Mouse (Mus musculus): ENCODE results near the gene Otud1. TPM values are rescaled to one million over a fixed set of nuclear protein-coding genes. Genes with fewer than 3 reads are reported as not detected.

The Otud1 gene
- polyA plus RNA-seq (2014; fragmentation: Nextera tagmentation; extraction: Ambion mirVana): 15.0 and 16.4 TPM in 2 replicates

DNA sequence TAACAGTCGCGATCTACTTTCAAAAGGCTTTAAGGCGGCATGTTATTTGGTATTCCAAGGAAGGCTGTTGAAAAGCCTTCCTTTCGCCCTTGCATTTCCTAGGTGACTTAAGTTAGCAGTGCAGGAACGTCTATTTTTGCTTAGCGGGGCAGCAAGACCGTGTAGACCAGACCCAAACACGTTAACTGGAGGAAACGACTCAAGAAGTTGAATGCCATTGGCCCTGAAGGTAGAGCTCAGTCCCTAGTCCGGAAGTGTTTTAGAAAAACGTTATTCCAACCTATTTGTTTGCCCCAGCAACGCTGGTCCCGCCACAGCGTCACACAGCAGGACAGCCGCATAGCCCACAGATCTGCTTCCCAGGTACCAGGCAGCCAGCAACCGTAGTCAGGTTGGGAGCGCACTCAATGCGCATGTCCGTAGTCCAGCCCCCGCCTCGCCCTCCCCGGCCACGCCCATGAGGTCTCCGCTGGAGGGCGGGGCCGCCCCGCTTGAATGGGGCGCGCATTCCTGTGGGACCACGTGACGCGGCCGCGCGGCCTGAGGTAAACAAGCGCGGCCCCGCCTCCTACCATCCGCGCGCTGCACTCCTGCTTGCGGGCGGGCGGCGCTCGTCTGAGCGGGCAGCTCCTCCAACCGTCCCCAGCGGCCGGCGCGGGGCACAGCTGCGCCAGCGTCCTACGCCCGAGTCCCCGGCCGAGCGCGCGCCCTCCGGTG lies at the start of gene Otud1:
TSS of gene Otud1 (plus strand) at position 595 of the 717 bp plus-strand sequence.
- WGBS: under 1% methylated on average over 61 of the region's 62 CpGs
- Histone ChIP-seq H3K4me3 (ENCODE audit: control insufficient read depth in 1 of 2, insufficient read depth in 1 of 2, low read depth in 1 of 2, low read length in 2 of 2) (peak within 1 kb of the TSS; percentile 95 to 96), H3K27me3 (ENCODE audit: control insufficient read depth, insufficient read depth, low read length) (no peaks in the 10 kb centered on the region), H3K4me1 (ENCODE audit: control insufficient read depth in 2 of 2, insufficient read depth in 2 of 2, low read length in 2 of 2) (no peaks in the 10 kb centered on the region), H3K4me2 (ENCODE audit: low read length) (peak within 1 kb of the TSS; percentile 79), H3K9me3 (ENCODE audit: control insufficient read depth, low read length) (no peaks in the 10 kb centered on the region), H3K27ac (replicated peaks in 1 of 2; ENCODE audit: control insufficient read depth in 1 of 2, insufficient read depth in 1 of 2, low read depth in 2 of 2, low read length in 2 of 2) (peak within 1 kb of the TSS; percentile 93 to 99), H3K9ac (ENCODE audit: low read length) (peak within 1 kb of the TSS; percentile 97), H3K36me3 (ENCODE audit: control insufficient read depth, insufficient read depth, low read length) (no peaks in the 10 kb centered on the region)
- ATAC-seq (ENCODE audit: insufficient number of reproducible peaks, insufficient read depth, low FRiP score, low read depth): peak; percentile 96

DNA sequence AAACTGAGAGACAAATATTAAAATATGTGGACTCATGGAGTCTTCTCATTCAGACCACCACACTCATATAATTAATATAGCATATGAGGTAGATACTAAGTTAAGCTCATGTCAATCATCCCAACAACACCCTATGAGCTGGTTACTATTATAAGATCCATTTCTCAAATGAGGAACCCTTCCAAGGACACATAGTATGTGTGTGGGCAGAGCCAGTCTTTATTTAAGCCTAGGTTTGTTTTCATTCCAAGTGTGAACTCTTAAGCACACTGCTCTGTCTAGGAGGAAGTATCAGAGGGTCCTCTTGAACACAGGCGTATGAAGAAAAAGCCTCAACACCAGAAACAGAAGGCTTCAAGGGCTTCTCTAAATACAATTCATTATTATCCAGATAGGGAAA lies 49.7 kb upstream of the Otud1 start:
- H3K9ac ChIP-seq (ENCODE audit: low read length): no peak overlapping the region
- H3K9me3 ChIP-seq (ENCODE audit: control insufficient read depth, low read length): no peaks in the 10 kb centered on the region
- 58% methylated on average over 1 of the region's 1 CpGs for WGBS
- H3K4me3 ChIP-seq (ENCODE audit: control insufficient read depth in 1 of 2, insufficient read depth in 1 of 2, low read depth in 1 of 2, low read length in 2 of 2): no peak overlapping the region
- ATAC-seq (ENCODE audit: insufficient number of reproducible peaks, insufficient read depth, low FRiP score, low read depth): no peak
- H3K36me3 ChIP-seq (ENCODE audit: control insufficient read depth, insufficient read depth, low read length): no peaks in the 10 kb centered on the region
- no peaks in the 10 kb centered on the region for H3K27me3 ChIP-seq (ENCODE audit: control insufficient read depth, insufficient read depth, low read length)
- H3K4me1 ChIP-seq (ENCODE audit: control insufficient read depth in 2 of 2, insufficient read depth in 2 of 2, low read length in 2 of 2): peaks cover 0 to 14% of the 10 kb centered on the region in 2 experiments; a peak in 1 of 4 replicates
- peak overlapping the region in 1 of 2 experiments; percentile 3; a peak in 2 of 4 replicates for H3K27ac ChIP-seq (replicated peaks in 1 of 2; ENCODE audit: control insufficient read depth in 1 of 2, insufficient read depth in 1 of 2, low read depth in 2 of 2, low read length in 2 of 2)
- no peak overlapping the region for H3K4me2 ChIP-seq (ENCODE audit: low read length)

DNA sequence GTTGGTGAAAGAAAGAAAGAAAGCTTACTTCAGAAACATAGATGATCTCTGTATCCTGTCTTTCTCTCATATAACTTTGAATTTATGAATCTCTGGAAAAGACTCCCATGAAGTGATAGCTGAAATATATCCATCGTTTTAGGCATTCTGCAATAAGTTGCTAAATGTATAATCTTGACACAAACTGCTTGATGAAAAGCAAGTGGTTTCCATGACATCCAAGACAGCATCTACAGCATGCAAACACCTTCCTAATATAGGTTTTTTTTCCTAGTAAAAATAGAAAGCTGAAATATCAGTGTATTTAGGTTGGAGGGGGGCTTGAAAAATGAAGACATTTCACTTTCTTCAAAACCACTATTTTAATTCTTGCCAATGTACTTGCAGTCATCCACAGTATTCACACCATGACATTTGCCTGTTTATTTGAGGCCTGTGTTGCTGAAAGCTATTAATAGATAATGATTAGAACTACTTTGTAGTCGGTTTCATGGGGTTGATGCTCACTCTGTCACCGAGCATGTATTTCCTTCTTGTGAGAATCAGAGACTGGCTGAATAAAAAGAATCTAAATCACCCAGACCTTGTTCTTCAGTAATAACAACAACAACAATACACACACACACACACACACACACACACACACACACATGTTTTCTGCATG lies 49.0 kb upstream of the Otud1 start:
- Histone ChIP-seq H3K9ac (ENCODE audit: low read length) (no peak overlapping the region), H3K4me1 (ENCODE audit: control insufficient read depth in 2 of 2, insufficient read depth in 2 of 2, low read length in 2 of 2) (peaks cover 0 to 14% of the 10 kb centered on the region in 2 experiments; a peak in 1 of 4 replicates), H3K27ac (replicated peaks in 1 of 2; ENCODE audit: control insufficient read depth in 1 of 2, insufficient read depth in 1 of 2, low read depth in 2 of 2, low read length in 2 of 2) (peak overlapping the region in 1 of 2 experiments; percentile 3; a peak in 2 of 4 replicates), H3K9me3 (ENCODE audit: control insufficient read depth, low read length) (no peaks in the 10 kb centered on the region), H3K4me3 (ENCODE audit: control insufficient read depth in 1 of 2, insufficient read depth in 1 of 2, low read depth in 1 of 2, low read length in 2 of 2) (no peak overlapping the region), H3K36me3 (ENCODE audit: control insufficient read depth, insufficient read depth, low read length) (no peaks in the 10 kb centered on the region), H3K27me3 (ENCODE audit: control insufficient read depth, insufficient read depth, low read length) (no peaks in the 10 kb centered on the region), H3K4me2 (ENCODE audit: low read length) (no peak overlapping the region)
- ATAC-seq (ENCODE audit: insufficient number of reproducible peaks, insufficient read depth, low FRiP score, low read depth): no peak
- 37% methylated on average over 3 of the region's 3 CpGs for WGBS

DNA sequence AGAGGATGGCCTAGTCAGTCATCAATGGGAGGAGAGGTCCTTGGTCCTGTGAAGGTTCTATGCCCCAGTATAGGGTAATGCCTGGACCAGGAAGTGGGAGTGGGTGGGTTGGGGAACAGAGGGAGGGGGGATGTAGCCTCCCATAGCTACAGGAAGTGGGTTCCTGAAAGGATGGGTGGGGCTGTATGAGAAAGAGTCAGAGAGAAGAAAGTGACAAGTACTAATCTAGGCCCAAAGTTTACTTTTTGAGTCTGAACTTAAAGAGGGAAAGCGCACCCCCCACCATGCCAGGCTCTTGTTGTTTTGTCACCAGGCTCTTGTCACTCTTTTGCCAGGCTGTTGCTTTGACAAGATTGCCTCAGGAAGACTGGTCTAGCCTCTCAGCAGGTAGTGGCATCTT lies 35.5 kb upstream of the Otud1 start:
- H3K4me2 ChIP-seq (ENCODE audit: low read length): no peak overlapping the region
- WGBS: 90% methylated on average over 1 of the region's 1 CpGs
- H3K27ac ChIP-seq (replicated peaks in 1 of 2; ENCODE audit: control insufficient read depth in 1 of 2, insufficient read depth in 1 of 2, low read depth in 2 of 2, low read length in 2 of 2): no peak overlapping the region
- H3K9me3 ChIP-seq (ENCODE audit: control insufficient read depth, low read length): no peaks in the 10 kb centered on the region
- H3K4me3 ChIP-seq (ENCODE audit: control insufficient read depth in 1 of 2, insufficient read depth in 1 of 2, low read depth in 1 of 2, low read length in 2 of 2): no peak overlapping the region
- no peak overlapping the region for H3K9ac ChIP-seq (ENCODE audit: low read length)
- H3K4me1 ChIP-seq (ENCODE audit: control insufficient read depth in 2 of 2, insufficient read depth in 2 of 2, low read length in 2 of 2): no peaks in the 10 kb centered on the region
- no peaks in the 10 kb centered on the region for H3K27me3 ChIP-seq (ENCODE audit: control insufficient read depth, insufficient read depth, low read length)
- no peaks in the 10 kb centered on the region for H3K36me3 ChIP-seq (ENCODE audit: control insufficient read depth, insufficient read depth, low read length)
- no peak for ATAC-seq (ENCODE audit: insufficient number of reproducible peaks, insufficient read depth, low FRiP score, low read depth)

DNA sequence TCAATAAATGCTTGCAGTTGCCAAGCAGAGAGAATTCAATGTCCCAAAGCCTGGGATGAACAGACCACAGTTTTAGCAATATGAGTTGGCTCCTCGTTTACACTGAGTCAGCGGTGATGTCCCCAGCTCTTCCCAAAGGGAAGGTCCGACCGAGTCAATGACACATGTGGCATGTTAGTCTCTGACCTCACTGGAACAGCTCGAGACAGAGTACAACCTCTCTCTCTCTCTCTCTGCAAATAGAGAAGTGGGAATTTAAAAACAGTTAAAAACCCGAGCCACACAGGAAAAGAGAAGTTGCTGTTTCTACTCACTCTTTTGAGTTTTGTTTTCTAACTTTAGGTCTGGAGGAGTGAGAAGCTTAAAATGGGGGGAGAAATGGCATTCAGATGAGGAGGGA lies 30.5 kb upstream of the Otud1 start:
- Histone ChIP-seq H3K9me3 (ENCODE audit: control insufficient read depth, low read length) (no peaks in the 10 kb centered on the region), H3K4me3 (ENCODE audit: control insufficient read depth in 1 of 2, insufficient read depth in 1 of 2, low read depth in 1 of 2, low read length in 2 of 2) (no peak overlapping the region), H3K4me2 (ENCODE audit: low read length) (no peak overlapping the region), H3K36me3 (ENCODE audit: control insufficient read depth, insufficient read depth, low read length) (no peaks in the 10 kb centered on the region), H3K27ac (replicated peaks in 1 of 2; ENCODE audit: control insufficient read depth in 1 of 2, insufficient read depth in 1 of 2, low read depth in 2 of 2, low read length in 2 of 2) (no peak overlapping the region), H3K27me3 (ENCODE audit: control insufficient read depth, insufficient read depth, low read length) (no peaks in the 10 kb centered on the region), H3K9ac (ENCODE audit: low read length) (no peak overlapping the region), H3K4me1 (ENCODE audit: control insufficient read depth in 2 of 2, insufficient read depth in 2 of 2, low read length in 2 of 2) (no peaks in the 10 kb centered on the region)
- ATAC-seq (ENCODE audit: insufficient number of reproducible peaks, insufficient read depth, low FRiP score, low read depth): no peak
- WGBS: 69% methylated on average over 6 of the region's 6 CpGs

DNA sequence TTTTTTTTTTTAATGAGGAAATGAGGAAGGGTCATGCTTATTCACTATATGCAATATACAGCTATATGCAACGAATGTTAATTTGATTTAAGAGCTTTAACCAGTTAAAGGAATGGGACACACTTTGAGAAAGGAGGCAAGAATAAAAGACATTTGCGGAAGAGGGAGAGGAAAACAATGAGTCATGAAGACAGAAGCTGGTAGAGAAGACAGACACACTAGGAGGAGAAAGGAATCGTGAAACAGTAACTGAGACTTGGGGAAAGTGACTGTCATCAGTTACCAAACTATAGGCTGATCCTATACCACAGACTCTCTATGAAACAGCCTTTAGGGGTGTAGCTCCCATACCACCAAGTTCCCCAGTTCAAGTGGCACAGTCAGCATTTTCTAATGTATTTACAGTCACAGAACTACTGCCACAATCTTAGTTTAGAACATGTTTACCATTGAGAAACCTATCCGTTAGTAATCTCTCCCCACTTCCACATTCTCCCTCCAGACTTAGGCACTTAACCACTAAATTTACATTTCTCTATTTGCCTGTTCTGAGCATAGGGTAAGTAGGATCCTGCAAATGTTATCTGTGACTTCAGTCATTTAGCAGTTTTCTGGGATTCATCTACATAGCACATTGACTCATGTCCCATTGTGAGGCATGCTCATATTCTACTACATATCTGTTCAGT lies 29.5 kb upstream of the Otud1 start:
- Histone ChIP-seq H3K4me2 (ENCODE audit: low read length) (no peak overlapping the region), H3K27ac (replicated peaks in 1 of 2; ENCODE audit: control insufficient read depth in 1 of 2, insufficient read depth in 1 of 2, low read depth in 2 of 2, low read length in 2 of 2) (no peak overlapping the region), H3K36me3 (ENCODE audit: control insufficient read depth, insufficient read depth, low read length) (no peaks in the 10 kb centered on the region), H3K9ac (ENCODE audit: low read length) (no peak overlapping the region), H3K9me3 (ENCODE audit: control insufficient read depth, low read length) (no peaks in the 10 kb centered on the region), H3K4me3 (ENCODE audit: control insufficient read depth in 1 of 2, insufficient read depth in 1 of 2, low read depth in 1 of 2, low read length in 2 of 2) (no peak overlapping the region), H3K27me3 (ENCODE audit: control insufficient read depth, insufficient read depth, low read length) (no peaks in the 10 kb centered on the region), H3K4me1 (ENCODE audit: control insufficient read depth in 2 of 2, insufficient read depth in 2 of 2, low read length in 2 of 2) (no peaks in the 10 kb centered on the region)
- no peak for ATAC-seq (ENCODE audit: insufficient number of reproducible peaks, insufficient read depth, low FRiP score, low read depth)
- 72% methylated on average over 4 of the region's 4 CpGs for WGBS

DNA sequence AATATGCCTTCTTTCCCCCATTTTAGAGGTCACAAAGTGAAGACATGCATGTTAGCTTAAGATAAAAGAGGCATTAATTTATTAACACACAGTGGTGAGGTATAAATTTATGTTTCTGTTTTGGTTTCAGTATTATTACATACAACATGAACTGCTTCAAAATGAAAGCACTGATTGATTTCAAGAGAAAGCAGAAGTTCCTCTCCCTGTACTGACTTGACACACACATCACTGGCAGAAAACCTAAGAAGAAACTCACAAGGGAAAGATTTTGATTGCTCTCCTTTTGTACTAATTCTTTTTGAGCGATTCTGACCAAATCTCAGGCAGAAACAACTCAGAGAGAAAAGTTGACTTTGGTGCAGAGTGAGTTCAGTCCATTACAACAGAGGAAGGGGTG lies 27.0 kb upstream of the Otud1 start:
- Histone ChIP-seq H3K9ac (ENCODE audit: low read length) (no peak overlapping the region), H3K27ac (replicated peaks in 1 of 2; ENCODE audit: control insufficient read depth in 1 of 2, insufficient read depth in 1 of 2, low read depth in 2 of 2, low read length in 2 of 2) (no peak overlapping the region), H3K4me2 (ENCODE audit: low read length) (no peak overlapping the region), H3K27me3 (ENCODE audit: control insufficient read depth, insufficient read depth, low read length) (no peaks in the 10 kb centered on the region), H3K9me3 (ENCODE audit: control insufficient read depth, low read length) (no peaks in the 10 kb centered on the region), H3K4me3 (ENCODE audit: control insufficient read depth in 1 of 2, insufficient read depth in 1 of 2, low read depth in 1 of 2, low read length in 2 of 2) (no peak overlapping the region), H3K4me1 (ENCODE audit: control insufficient read depth in 2 of 2, insufficient read depth in 2 of 2, low read length in 2 of 2) (peaks cover 2 to 4% of the 10 kb centered on the region in 2 experiments; a peak in 1 of 4 replicates), H3K36me3 (ENCODE audit: control insufficient read depth, insufficient read depth, low read length) (no peaks in the 10 kb centered on the region)
- 84% methylated on average over 1 of the region's 1 CpGs for WGBS
- ATAC-seq (ENCODE audit: insufficient number of reproducible peaks, insufficient read depth, low FRiP score, low read depth): no peak
